Mouse (Mus musculus): ENCODE results near the gene Csl. TPM values are rescaled to one million over a fixed set of nuclear protein-coding genes. Genes with fewer than 3 reads are reported as not detected.

The Csl gene
- polyA plus RNA-seq (2012; rRNA removed) = not detected in 2 replicates

- Histone ChIP-seq H3K4me1 (ENCODE audit: control insufficient read depth, insufficient read depth, insufficient read length) (no peaks in the 10 kb centered on the region), H3K27ac (ENCODE audit: insufficient read depth, low read length) (no peak within 1 kb of the TSS), H3K36me3 (ENCODE audit: control insufficient read depth, insufficient read depth, low read length) (no peaks in the 10 kb centered on the region), H3K27me3 (ENCODE audit: control insufficient read depth, insufficient read depth, low read length) (no peaks in the 10 kb centered on the region), H3K4me3 (ENCODE audit: extremely low read depth, insufficient read depth, insufficient read length) (no peak within 1 kb of the TSS)
- DNase-seq (ENCODE audit: low read depth in 1 of 2, low spot score in 2 of 2) = no peak
- 83% methylated on average over 9 of the region's 9 CpGs for WGBS
- TF ChIP-seq POLR2A (IDR thresholded peaks at IDR 0.05; ENCODE audit: low read depth, low read length) (no peak), CTCF (IDR thresholded peaks at IDR 0.05; ENCODE audit: extremely low read depth, insufficient read depth, insufficient read length, insufficient replicate concordance) (no peak)
These were observed at the start of gene Csl for GRCm38 (mm10) chr10:99759558-99759957. Gene Csl (minus strand): TSS chr10:99759658.

GRCm38 (mm10) chr10:99789418-99789817 is 30.0 kb upstream of the Csl start:
- no peaks in the 10 kb centered on the region for H3K27me3 ChIP-seq (ENCODE audit: control insufficient read depth, insufficient read depth, low read length)
- no peaks in the 10 kb centered on the region for H3K36me3 ChIP-seq (ENCODE audit: control insufficient read depth, insufficient read depth, low read length)
- no peak for DNase-seq (ENCODE audit: low read depth in 1 of 2, low spot score in 2 of 2)
- H3K4me3 ChIP-seq (ENCODE audit: extremely low read depth, insufficient read depth, insufficient read length) = no peak overlapping the region
- TF ChIP-seq CTCF (IDR thresholded peaks at IDR 0.05; ENCODE audit: extremely low read depth, insufficient read depth, insufficient read length, insufficient replicate concordance) = no peak
- no peak for TF ChIP-seq POLR2A (IDR thresholded peaks at IDR 0.05; ENCODE audit: low read depth, low read length)
- H3K27ac ChIP-seq (ENCODE audit: insufficient read depth, low read length) = no peak overlapping the region
- 82% methylated on average over 2 of the region's 2 CpGs for WGBS
- H3K4me1 ChIP-seq (ENCODE audit: control insufficient read depth, insufficient read depth, insufficient read length) = no peaks in the 10 kb centered on the region

GRCm38 (mm10) chr10:99774228-99775120 is 15.0 kb upstream of the Csl start:
- Histone ChIP-seq H3K4me1 (ENCODE audit: control insufficient read depth, insufficient read depth, insufficient read length) (no peaks in the 10 kb centered on the region), H3K36me3 (ENCODE audit: control insufficient read depth, insufficient read depth, low read length) (no peaks in the 10 kb centered on the region), H3K27me3 (ENCODE audit: control insufficient read depth, insufficient read depth, low read length) (no peaks in the 10 kb centered on the region), H3K4me3 (ENCODE audit: extremely low read depth, insufficient read depth, insufficient read length) (no peak overlapping the region), H3K27ac (ENCODE audit: insufficient read depth, low read length) (no peak overlapping the region)
- DNase-seq (ENCODE audit: low read depth in 1 of 2, low spot score in 2 of 2) = no peak
- TF ChIP-seq POLR2A (IDR thresholded peaks at IDR 0.05; ENCODE audit: low read depth, low read length) (no peak), CTCF (IDR thresholded peaks at IDR 0.05; ENCODE audit: extremely low read depth, insufficient read depth, insufficient read length, insufficient replicate concordance) (no peak)
- WGBS = 83% methylated on average over 12 of the region's 12 CpGs

- Histone ChIP-seq H3K27me3 (ENCODE audit: control insufficient read depth, insufficient read depth, low read length) (no peaks in the 10 kb centered on the region), H3K4me1 (ENCODE audit: control insufficient read depth, insufficient read depth, insufficient read length) (no peaks in the 10 kb centered on the region), H3K27ac (ENCODE audit: insufficient read depth, low read length) (no peak overlapping the region), H3K36me3 (ENCODE audit: control insufficient read depth, insufficient read depth, low read length) (no peaks in the 10 kb centered on the region), H3K4me3 (ENCODE audit: extremely low read depth, insufficient read depth, insufficient read length) (no peak overlapping the region)
- DNase-seq (ENCODE audit: low read depth in 1 of 2, low spot score in 2 of 2) = no peak
- TF ChIP-seq POLR2A (IDR thresholded peaks at IDR 0.05; ENCODE audit: low read depth, low read length) = no peak
- WGBS = 97% methylated on average over 2 of the region's 2 CpGs
These were observed 9.3 kb downstream of the Csl start for GRCm38 (mm10) chr10:99750146-99750545.

- H3K27ac ChIP-seq (ENCODE audit: insufficient read depth, low read length) = no peak overlapping the region
- no peaks in the 10 kb centered on the region for H3K36me3 ChIP-seq (ENCODE audit: control insufficient read depth, insufficient read depth, low read length)
- WGBS = 50% methylated on average over 2 of the region's 2 CpGs
- no peaks in the 10 kb centered on the region for H3K4me1 ChIP-seq (ENCODE audit: control insufficient read depth, insufficient read depth, insufficient read length)
- no peaks in the 10 kb centered on the region for H3K27me3 ChIP-seq (ENCODE audit: control insufficient read depth, insufficient read depth, low read length)
- no peak overlapping the region for H3K4me3 ChIP-seq (ENCODE audit: extremely low read depth, insufficient read depth, insufficient read length)
- TF ChIP-seq CTCF (IDR thresholded peaks at IDR 0.05; ENCODE audit: extremely low read depth, insufficient read depth, insufficient read length, insufficient replicate concordance) (no peak), POLR2A (IDR thresholded peaks at IDR 0.05; ENCODE audit: low read depth, low read length) (no peak)
- no peak for DNase-seq (ENCODE audit: low read depth in 1 of 2, low spot score in 2 of 2)
These were observed 10.7 kb downstream of the Csl start for GRCm38 (mm10) chr10:99748668-99749260.

- Histone ChIP-seq H3K4me3 (ENCODE audit: extremely low read depth, insufficient read depth, insufficient read length) (no peak overlapping the region), H3K4me1 (ENCODE audit: control insufficient read depth, insufficient read depth, insufficient read length) (no peaks in the 10 kb centered on the region), H3K36me3 (ENCODE audit: control insufficient read depth, insufficient read depth, low read length) (no peaks in the 10 kb centered on the region), H3K27me3 (ENCODE audit: control insufficient read depth, insufficient read depth, low read length) (no peaks in the 10 kb centered on the region), H3K27ac (ENCODE audit: insufficient read depth, low read length) (no peak overlapping the region)
- 34% methylated on average over 2 of the region's 2 CpGs for WGBS
- DNase-seq (ENCODE audit: low read depth in 1 of 2, low spot score in 2 of 2) = no peak
- TF ChIP-seq CTCF (IDR thresholded peaks at IDR 0.05; ENCODE audit: extremely low read depth, insufficient read depth, insufficient read length, insufficient replicate concordance) (no peak), POLR2A (IDR thresholded peaks at IDR 0.05; ENCODE audit: low read depth, low read length) (no peak)
These were observed 11.4 kb downstream of the Csl start for GRCm38 (mm10) chr10:99748009-99748408.

Data from spleen, adult 2 months (tissue).